Mouse (Mus musculus): ENCODE measurements at regions not wholly inside any gene's neighbourhood (a gene's known extent, or its start where the extent isn't known, plus 50 kb on each side); places are given as distances from the start of the nearest gene placed in this dataset.

DNA sequence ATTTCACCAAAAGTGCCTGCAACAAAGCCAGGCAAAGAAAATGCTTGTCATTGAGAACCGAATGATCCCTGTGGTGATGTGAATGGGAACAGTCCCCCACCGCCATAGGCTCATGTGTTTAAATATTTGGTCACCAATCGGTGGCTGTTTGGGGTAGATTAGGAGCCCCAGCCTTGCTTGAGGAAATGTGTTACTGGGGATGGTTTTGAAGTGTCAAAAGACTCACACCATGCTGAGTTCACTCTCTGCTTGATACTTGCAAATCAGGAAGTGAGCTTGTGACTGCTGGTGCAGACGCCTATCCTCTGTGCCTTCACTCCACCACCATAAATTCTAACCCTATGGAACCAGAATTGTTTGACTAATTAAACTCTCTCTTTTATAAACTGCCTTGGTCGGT is 305.1 kb upstream of the Map3k7 start:
- Histone ChIP-seq H3K27me3 (ENCODE audit: control insufficient read depth in 1 of 2, insufficient read depth in 2 of 2, low read length in 2 of 2) (peaks cover 0 to 2% of the 10 kb centered on the region in 2 experiments; a peak in 1 of 4 replicates), H3K4me3 (ENCODE audit: control insufficient read depth in 1 of 2, insufficient read depth in 1 of 2, low read depth in 2 of 2, low read length in 2 of 2) (no peak overlapping the region), H3K9me3 (replicated peaks; ENCODE audit: insufficient read depth, low read length) (no peaks in the 10 kb centered on the region), H3K4me1 (ENCODE audit: control insufficient read depth in 1 of 2, insufficient read depth in 2 of 2, low read length in 2 of 2) (no peaks in the 10 kb centered on the region), H3K36me3 (ENCODE audit: control insufficient read depth in 1 of 2, insufficient read depth in 2 of 2, low read length in 2 of 2) (no peaks in the 10 kb centered on the region), H3K27ac (ENCODE audit: control insufficient read depth, low read depth, low read length) (no peak overlapping the region), H3K79me2 (ENCODE audit: control insufficient read depth, insufficient read depth, low read length, poor library complexity) (no peaks in the 10 kb centered on the region), H3K9ac (ENCODE audit: control insufficient read depth, low read depth, low read length, poor library complexity, severe bottlenecking) (no peak overlapping the region)
- no peak for DNase-seq (ENCODE audit: low read depth, low spot score)
- TF ChIP-seq MAZ (IDR thresholded peaks at IDR 0.05; ENCODE audit: low read depth, low read length), result no peak
- TF ChIP-seq HCFC1 (IDR thresholded peaks at IDR 0.05; ENCODE audit: low read depth, low read length), result no peak
- no peak for TF ChIP-seq MYB (IDR thresholded peaks at IDR 0.05; ENCODE audit: low read depth, low read length)
- TF ChIP-seq EP300 (IDR thresholded peaks at IDR 0.05; ENCODE audit: low read depth in 1 of 2, low read length in 2 of 2), result no peak
- no peak for TF ChIP-seq ZC3H11A (IDR thresholded peaks at IDR 0.05; ENCODE audit: low read depth, low read length)
- TF ChIP-seq GABPA (IDR thresholded peaks at IDR 0.05; ENCODE audit: low read depth, low read length), result no peak
- no peak for TF ChIP-seq CHD1 (IDR thresholded peaks at IDR 0.05; ENCODE audit: low read depth, low read length)

DNA sequence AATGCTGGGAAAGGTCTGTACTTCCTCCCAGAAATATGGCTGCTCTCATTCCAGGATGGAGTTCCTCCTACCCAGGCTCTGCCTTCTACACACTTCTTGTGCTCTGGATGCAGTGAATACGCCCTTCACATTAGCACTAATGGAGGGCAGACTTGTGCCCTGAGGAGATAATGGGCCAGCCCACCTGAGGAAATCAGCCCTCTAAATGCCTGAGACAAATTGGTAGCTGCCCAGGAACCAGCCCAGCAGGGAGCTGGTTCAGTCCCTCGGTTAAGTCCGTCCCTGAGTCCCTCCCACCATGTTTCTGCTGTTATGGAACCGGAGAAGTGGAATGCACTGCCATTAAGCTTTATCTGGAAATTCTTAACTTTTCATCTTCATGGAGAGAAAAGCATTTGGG is 303.0 kb upstream of the Map3k7 start:
- H3K4me3 ChIP-seq (ENCODE audit: control insufficient read depth in 1 of 2, insufficient read depth in 1 of 2, low read depth in 2 of 2, low read length in 2 of 2), result no peak overlapping the region
- no peak for DNase-seq (ENCODE audit: low read depth, low spot score)
- no peaks in the 10 kb centered on the region for H3K79me2 ChIP-seq (ENCODE audit: control insufficient read depth, insufficient read depth, low read length, poor library complexity)
- H3K27me3 ChIP-seq (ENCODE audit: control insufficient read depth in 1 of 2, insufficient read depth in 2 of 2, low read length in 2 of 2), result no peaks in the 10 kb centered on the region
- no peak overlapping the region for H3K27ac ChIP-seq (ENCODE audit: control insufficient read depth, low read depth, low read length)
- H3K9ac ChIP-seq (ENCODE audit: control insufficient read depth, low read depth, low read length, poor library complexity, severe bottlenecking), result no peak overlapping the region
- TF ChIP-seq ZC3H11A (IDR thresholded peaks at IDR 0.05; ENCODE audit: low read depth, low read length) (no peak), SMC3 (IDR thresholded peaks at IDR 0.05; ENCODE audit: low read depth, low read length) (no peak), ZNF384 (IDR thresholded peaks at IDR 0.05; ENCODE audit: low read depth, low read length) (no peak), MEF2A (IDR thresholded peaks at IDR 0.05; ENCODE audit: extremely low read depth, insufficient replicate concordance, low read depth, low read length, poor library complexity, severe bottlenecking) (no peak), ZMIZ1 (IDR thresholded peaks at IDR 0.05; ENCODE audit: low read depth, low read length) (no peak), SIN3A (IDR thresholded peaks at IDR 0.05; ENCODE audit: low read length) (no peak), POLR2AphosphoS2 (IDR thresholded peaks at IDR 0.05; ENCODE audit: low read length) (no peak), CHD1 (IDR thresholded peaks at IDR 0.05; ENCODE audit: low read depth, low read length) (no peak), MAFK (IDR thresholded peaks at IDR 0.05; ENCODE audit: borderline replicate concordance, low read depth, low read length) (no peak), BHLHE40 (IDR thresholded peaks at IDR 0.05; ENCODE audit: borderline replicate concordance, low read depth, low read length) (no peak), MAX (IDR thresholded peaks at IDR 0.05; ENCODE audit: low read length) (no peak), TCF12 (IDR thresholded peaks at IDR 0.05; ENCODE audit: low read depth, low read length) (no peak), CTCF (IDR thresholded peaks at IDR 0.05 in 2 of 3, conservative IDR thresholded peaks at IDR 0.05 in 1 of 3; ENCODE audit: control insufficient read depth in 1 of 3, insufficient read depth in 1 of 3, low read depth in 2 of 3, low read length in 3 of 3, poor library complexity in 1 of 3, severe bottlenecking in 1 of 3) (no peak), ELF1 (IDR thresholded peaks at IDR 0.05; ENCODE audit: low read depth, low read length) (no peak)
- H3K9me3 ChIP-seq (replicated peaks; ENCODE audit: insufficient read depth, low read length), result no peaks in the 10 kb centered on the region
- no peaks in the 10 kb centered on the region for H3K4me1 ChIP-seq (ENCODE audit: control insufficient read depth in 1 of 2, insufficient read depth in 2 of 2, low read length in 2 of 2)
- H3K36me3 ChIP-seq (ENCODE audit: control insufficient read depth in 1 of 2, insufficient read depth in 2 of 2, low read length in 2 of 2), result no peaks in the 10 kb centered on the region

Data from MEL (cell line).